Mouse (Mus musculus): ENCODE measurements around the gene Oscp1. TPM values are rescaled to one million over a fixed set of nuclear protein-coding genes. Genes with fewer than 3 reads are reported as not detected.

Oscp1 gene
- total and polyA plus RNA-seq, 3 experiments = 3.9 to 6.7 (median 5.0) TPM

DNA sequence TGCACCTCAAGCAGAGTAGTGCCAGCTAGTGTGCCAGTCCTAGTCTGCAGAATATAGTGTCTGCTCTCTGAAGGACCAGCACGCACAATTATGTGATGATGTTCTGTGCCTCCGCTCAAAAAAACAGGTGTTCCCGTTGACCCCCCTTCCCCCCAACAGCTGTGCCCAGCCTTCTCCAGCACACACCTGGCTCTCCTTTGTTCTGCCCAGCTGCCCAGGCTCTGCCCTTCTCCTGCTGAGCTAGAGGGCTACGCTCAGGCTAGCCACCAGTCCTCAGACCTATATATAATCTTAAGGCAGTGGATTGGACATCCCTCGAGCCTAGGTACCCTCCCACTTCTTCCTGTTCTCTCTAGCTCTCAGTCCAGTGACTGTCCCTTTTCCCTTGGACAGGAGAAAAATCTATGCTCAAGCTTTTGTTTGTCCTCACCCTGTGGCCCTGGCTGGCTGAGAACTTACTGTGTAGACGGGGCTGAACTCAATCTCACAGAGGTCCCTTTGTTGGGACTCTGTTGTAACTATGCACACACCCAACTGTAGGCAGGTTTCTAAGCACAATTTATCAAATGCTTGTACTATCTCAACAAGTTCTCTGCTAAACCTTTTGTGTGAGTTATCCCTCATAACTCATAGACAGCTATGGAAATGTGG is 57.6 kb downstream of the Oscp1 start:
- H3K27ac ChIP-seq (ENCODE audit: insufficient read depth, low read depth) = no peak overlapping the region
- no peak for DNase-seq (ENCODE audit: extremely low read depth)
- peaks cover 11% of the 10 kb centered on the region for H3K79me2 ChIP-seq (replicated peaks; ENCODE audit: control insufficient read depth, extremely low read depth, insufficient read depth, poor library complexity, severe bottlenecking)
- peaks cover 45 to 71% of the 10 kb centered on the region in 2 experiments for H3K36me3 ChIP-seq (replicated peaks in 1 of 2; ENCODE audit: control insufficient read depth in 1 of 2, insufficient read depth in 1 of 2, low read length in 1 of 2)
- in situ Hi-C loops (cut with MboI; ENCODE audit: low pct_ligation_motif_present, low pct_unique_long_range_greater_than_20kb, low sequenced_read_pairs) = no loop called here
- H3K4me3 ChIP-seq (replicated peaks in 1 of 3; ENCODE audit: low read depth in 2 of 3, low read length in 2 of 3, poor library complexity in 1 of 3) = no peak overlapping the region
- H3K9ac ChIP-seq (ENCODE audit: insufficient read depth, low read depth) = no peak overlapping the region
- dilution Hi-C loops (cut with MboI; ENCODE audit: extremely low pct_ligation_motif_present, extremely low pct_unique_long_range_greater_than_20kb, low sequenced_read_pairs) = no loop called here
- H3K4me2 ChIP-seq (ENCODE audit: insufficient read depth, low read depth, poor library complexity, severe bottlenecking) = no peak overlapping the region
- no peaks in the 10 kb centered on the region for H3K27me3 ChIP-seq (replicated peaks)
- TF ChIP-seq HCFC1 (IDR thresholded peaks at IDR 0.05; ENCODE audit: low read depth, low read length) (no peak), ZC3H11A (IDR thresholded peaks at IDR 0.05; ENCODE audit: low read depth, low read length) (no peak), MAZ (IDR thresholded peaks at IDR 0.05; ENCODE audit: low read depth, low read length) (no peak), CHD1 (IDR thresholded peaks at IDR 0.05; ENCODE audit: low read depth, low read length) (no peak), RAD21 (IDR thresholded peaks at IDR 0.05; ENCODE audit: low read depth, low read length) (no peak), E2F4 (IDR thresholded peaks at IDR 0.05; ENCODE audit: insufficient replicate concordance, low read depth, low read length) (no peak)
- H3K4me1 ChIP-seq (ENCODE audit: control insufficient read depth in 1 of 2, insufficient read depth in 2 of 2) = peaks cover 3 to 32% of the 10 kb centered on the region in 2 experiments; a peak in 2 of 4 replicates
- H3K9me3 ChIP-seq (replicated peaks; ENCODE audit: low read length) = no peaks in the 10 kb centered on the region

GRCm38 (mm10) chr4:126117116-126117515 is 58.8 kb downstream of the Oscp1 start:
- H3K9ac ChIP-seq (ENCODE audit: insufficient read depth, low read depth) = no peak overlapping the region
- peaks cover 2% of the 10 kb centered on the region for H3K9me3 ChIP-seq (replicated peaks; ENCODE audit: low read length)
- DNase-seq (ENCODE audit: extremely low read depth) = no peak
- H3K79me2 ChIP-seq (replicated peaks; ENCODE audit: control insufficient read depth, extremely low read depth, insufficient read depth, poor library complexity, severe bottlenecking) = peaks cover 10% of the 10 kb centered on the region
- H3K4me1 ChIP-seq (ENCODE audit: control insufficient read depth in 1 of 2, insufficient read depth in 2 of 2) = peaks cover 0 to 21% of the 10 kb centered on the region in 2 experiments; a peak in 2 of 4 replicates
- H3K4me3 ChIP-seq (replicated peaks in 1 of 3; ENCODE audit: low read depth in 2 of 3, low read length in 2 of 3, poor library complexity in 1 of 3) = no peak overlapping the region
- H3K36me3 ChIP-seq (replicated peaks in 1 of 2; ENCODE audit: control insufficient read depth in 1 of 2, insufficient read depth in 1 of 2, low read length in 1 of 2) = peaks cover 45 to 79% of the 10 kb centered on the region in 2 experiments
- H3K27me3 ChIP-seq (replicated peaks) = no peaks in the 10 kb centered on the region
- in situ Hi-C loops (cut with MboI; ENCODE audit: low pct_ligation_motif_present, low pct_unique_long_range_greater_than_20kb, low sequenced_read_pairs) = no loop called here
- TF ChIP-seq ZKSCAN1 (IDR thresholded peaks at IDR 0.05; ENCODE audit: borderline replicate concordance, low read depth, low read length) = no peak
- TF ChIP-seq BHLHE40 (IDR thresholded peaks at IDR 0.05; ENCODE audit: low read depth, low read length) = no peak
- TF ChIP-seq CTCF (conservative IDR thresholded peaks at IDR 0.05 in 1 of 2, IDR thresholded peaks at IDR 0.05 in 1 of 2; ENCODE audit: low read depth in 2 of 2, low read length in 2 of 2) = no peak
- TF ChIP-seq MXI1 (IDR thresholded peaks at IDR 0.05; ENCODE audit: low read depth, low read length) = no peak
- no peak for TF ChIP-seq TBP (conservative IDR thresholded peaks at IDR 0.05; ENCODE audit: low read depth, low read length)
- TF ChIP-seq TCF12 (IDR thresholded peaks at IDR 0.05; ENCODE audit: low read depth, low read length) = no peak
- TF ChIP-seq MYC (IDR thresholded peaks at IDR 0.05; ENCODE audit: low read depth, low read length) = no peak
- TF ChIP-seq RCOR1 (conservative IDR thresholded peaks at IDR 0.05; ENCODE audit: low read depth, low read length) = no peak
- no peak for TF ChIP-seq SMC3 (IDR thresholded peaks at IDR 0.05; ENCODE audit: low read depth, low read length)
- TF ChIP-seq MAFK (IDR thresholded peaks at IDR 0.05; ENCODE audit: insufficient replicate concordance, low read length) = no peak
- TF ChIP-seq ZC3H11A (IDR thresholded peaks at IDR 0.05; ENCODE audit: low read depth, low read length) = no peak
- TF ChIP-seq MAZ (IDR thresholded peaks at IDR 0.05; ENCODE audit: low read depth, low read length) = no peak
- TF ChIP-seq ZMIZ1 (IDR thresholded peaks at IDR 0.05; ENCODE audit: low read depth, low read length) = no peak
- no peak for TF ChIP-seq USF1 (IDR thresholded peaks at IDR 0.05; ENCODE audit: low read depth, low read length)
- no peak for TF ChIP-seq HCFC1 (IDR thresholded peaks at IDR 0.05; ENCODE audit: low read depth, low read length)
- TF ChIP-seq USF2 (conservative IDR thresholded peaks at IDR 0.05; ENCODE audit: low read depth, low read length) = no peak
- TF ChIP-seq MAX (IDR thresholded peaks at IDR 0.05; ENCODE audit: low read length) = no peak
- no peak for TF ChIP-seq KAT2A (IDR thresholded peaks at IDR 0.05; ENCODE audit: insufficient replicate concordance, low read length)
- no peak for TF ChIP-seq ETS1 (conservative IDR thresholded peaks at IDR 0.05; ENCODE audit: low read depth, low read length)
- TF ChIP-seq CHD2 (IDR thresholded peaks at IDR 0.05; ENCODE audit: low read length) = no peak
- no peak overlapping the region for H3K4me2 ChIP-seq (ENCODE audit: insufficient read depth, low read depth, poor library complexity, severe bottlenecking)
- dilution Hi-C loops (cut with MboI; ENCODE audit: extremely low pct_ligation_motif_present, extremely low pct_unique_long_range_greater_than_20kb, low sequenced_read_pairs) = no loop called here
- H3K27ac ChIP-seq (ENCODE audit: insufficient read depth, low read depth) = no peak overlapping the region
